Mouse (Mus musculus): ENCODE measurements around the gene Olfr818.
"Not testable (repeated sequence)": the region's sequence is repeated elsewhere in the genome, so short reads cannot be mapped to it uniquely, and the experiment has no call there.

Gene Olfr818

GRCm38 (mm10) chr10:129949000-129949399 is at the start of gene Olfr818:
TSS of gene Olfr818 (minus strand) at chr10:129949100.
- DNase-seq (ENCODE audit: low read depth, low spot score), result no peak

- DNase-seq (ENCODE audit: low read depth, low spot score), result not testable (repeated sequence)
These were observed 36.1 kb upstream of the Olfr818 start, which contains the start of gene Gm10310 for GRCm38 (mm10) chr10:129984962-129985361. TSS of gene Gm10310 (minus strand) at chr10:129985062.

- not testable (repeated sequence) for DNase-seq (ENCODE audit: low read depth, low spot score)
These were observed 33.0 kb upstream of the Olfr818 start for GRCm38 (mm10) chr10:129981867-129982266.

GRCm38 (mm10) chr10:129976040-129976439 is 27.1 kb upstream of the Olfr818 start, which contains the start of gene Olfr247:
TSS of gene Olfr247 (minus strand) at chr10:129976140.
- DNase-seq (ENCODE audit: low read depth, low spot score), result not testable (repeated sequence)

DNA sequence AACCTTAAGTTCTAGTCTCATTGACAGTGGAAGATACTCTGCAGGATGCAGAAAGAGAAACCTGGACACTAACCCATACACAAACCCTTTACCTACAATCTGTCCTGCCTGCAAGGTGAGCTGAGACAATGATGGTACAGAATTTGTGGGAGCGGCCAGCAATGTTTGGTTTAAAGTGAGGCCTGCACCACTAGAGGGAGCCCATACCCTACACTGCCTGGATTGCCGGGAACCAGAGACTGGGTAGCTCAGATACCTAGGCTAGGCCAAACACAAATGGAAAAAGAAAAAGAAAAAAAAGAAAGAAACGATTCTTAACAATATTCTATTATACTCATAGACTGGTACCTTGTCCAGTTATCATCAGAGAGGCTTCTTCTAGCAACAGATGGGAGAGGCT is 24.1 kb upstream of the Olfr818 start:
- not testable (repeated sequence) for DNase-seq (ENCODE audit: low read depth, low spot score)

GRCm38 (mm10) chr10:129967166-129967565 is 18.3 kb upstream of the Olfr818 start, which contains the start of gene Olfr819:
TSS of gene Olfr819 (minus strand) at chr10:129967266.
- not testable (repeated sequence) for DNase-seq (ENCODE audit: low read depth, low spot score)

DNA sequence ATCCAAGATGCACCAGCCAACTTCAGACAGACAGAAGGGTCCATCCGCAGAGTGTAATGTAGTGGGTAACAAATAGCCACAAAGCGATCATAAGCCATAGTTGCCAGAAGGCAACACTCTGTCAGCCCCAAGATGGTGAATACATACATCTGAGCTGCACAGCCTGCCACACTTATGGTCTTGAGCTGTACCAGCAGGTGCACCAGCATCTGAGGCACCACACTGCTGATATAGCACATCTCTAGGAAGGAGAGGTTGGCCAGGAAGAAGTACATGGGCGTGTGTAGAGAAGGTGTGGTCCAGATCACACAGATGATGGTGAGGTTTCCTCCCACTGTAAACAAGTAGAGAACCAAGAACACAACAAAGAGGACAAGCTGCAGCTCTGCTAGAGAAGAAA is 17.3 kb upstream of the Olfr818 start:
- DNase-seq (ENCODE audit: low read depth, low spot score), result not testable (repeated sequence)

DNA sequence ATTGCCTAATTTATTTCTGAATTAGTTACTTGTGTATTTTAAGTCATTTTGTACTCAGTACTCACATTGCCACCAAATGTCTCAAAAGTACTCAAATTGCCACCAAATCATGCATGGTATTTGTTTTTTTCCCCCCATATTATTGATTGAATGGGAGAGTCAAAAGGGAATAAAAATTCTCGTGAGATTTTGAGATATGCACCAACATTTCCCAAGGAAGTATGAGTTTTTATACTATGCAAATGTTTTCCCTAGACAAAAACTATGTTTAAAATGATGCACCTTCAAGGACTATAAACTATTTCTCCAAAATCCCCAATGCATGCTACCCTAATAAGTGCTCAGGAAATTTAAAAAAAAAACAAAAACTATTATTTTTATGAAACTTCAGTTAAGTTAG is 33.4 kb downstream of the Olfr818 start, which contains the start of gene Olfr816:
Olfr816 (minus strand) TSS at position 101 of the 400 bp plus-strand sequence.
- DNase-seq (ENCODE audit: low read depth, low spot score), result no peak

GRCm38 (mm10) chr10:129905767-129906166 is 43.1 kb downstream of the Olfr818 start, which contains the start of gene Olfr815:
TSS of gene Olfr815 (minus strand) at chr10:129905867.
- not testable (repeated sequence) for DNase-seq (ENCODE audit: low read depth, low spot score)

Measured in A20 (cell line).